Mouse (Mus musculus) liver, embryonic 13.5 days (tissue): ENCODE data around the gene Efcab6. TPM values are rescaled to one million over a fixed set of nuclear protein-coding genes. Genes with fewer than 3 reads are reported as not detected.

Experiments
- ATAC-seq: fragments of 200-750 bp; cut with Nextera tagmentation; 2 replicates; pipeline ENCODE4 v1.8.0; 2017; ENCODE audit warnings: low read depth, mild to moderate bottlenecking, moderate number of reproducible peaks, moderate library complexity
- DNase-seq: peaks from one replicate; pipeline ENCODE4 v3.0.0; 2022
- H3K27ac ChIP-seq: fragments of 300-500 bp; sonication (generic); 2 replicates; pipeline ENCODE4 v1.5.1; 2015; ENCODE audit warnings: moderate library complexity, mild to moderate bottlenecking, inconsistent platforms
- H3K27me3 ChIP-seq: fragments of 300-500 bp; sonication (generic); 2 replicates; pipeline ENCODE4 v1.6.1; 2015; ENCODE audit warnings: mild to moderate bottlenecking, inconsistent platforms
- H3K36me3 ChIP-seq: fragments of 300-500 bp; sonication (generic); 2 replicates; pipeline ENCODE4 v1.6.1; 2015; ENCODE audit warnings: mild to moderate bottlenecking, inconsistent platforms
- H3K4me1 ChIP-seq: fragments of 300-500 bp; sonication (generic); replicated peaks from 2 replicates; pipeline ENCODE4 v1.6.1; 2015; ENCODE audit warnings: inconsistent platforms
- H3K4me2 ChIP-seq: fragments of 300-500 bp; sonication (generic); 2 replicates; pipeline ENCODE4 v1.6.1; 2015; ENCODE audit warnings: inconsistent platforms, mild to moderate bottlenecking, moderate library complexity
- H3K4me3 ChIP-seq: fragments of 300-500 bp; sonication (generic); replicated peaks from 2 replicates; pipeline ENCODE4 v1.5.1; 2015; ENCODE audit warnings: mild to moderate bottlenecking, inconsistent platforms
- H3K9ac ChIP-seq: fragments of 300-500 bp; sonication (generic); 2 replicates; pipeline ENCODE4 v1.6.1; 2015; ENCODE audit warnings: mild to moderate bottlenecking, inconsistent platforms
- H3K9me3 ChIP-seq: fragments of 300-500 bp; sonication (generic); replicated peaks from 2 replicates; pipeline ENCODE4 v1.6.1; 2016; ENCODE audit warnings: inconsistent platforms
- WGBS: fragments of 180-500 bp; shearing (Covaris S2); methylation state at CpG from one replicate; pipeline ENCODE4 v1.1.7; 2015; ENCODE audit not compliant: insufficient replicate concordance; 5-methylcytosine and 5-hydroxymethylcytosine counted together
- polyA plus RNA-seq: library from polyadenylated mRNA; unstranded; fragments of >200 nt; fragmentation: Nextera tagmentation; extraction: Ambion mirVana; gene quantifications from 2 replicates; pipeline ENCODE4 v1.2.1, GENCODE M21; 2015

Efcab6 gene
- polyA plus RNA-seq, 1 experiment from 2014 or later = not detected

DNA sequence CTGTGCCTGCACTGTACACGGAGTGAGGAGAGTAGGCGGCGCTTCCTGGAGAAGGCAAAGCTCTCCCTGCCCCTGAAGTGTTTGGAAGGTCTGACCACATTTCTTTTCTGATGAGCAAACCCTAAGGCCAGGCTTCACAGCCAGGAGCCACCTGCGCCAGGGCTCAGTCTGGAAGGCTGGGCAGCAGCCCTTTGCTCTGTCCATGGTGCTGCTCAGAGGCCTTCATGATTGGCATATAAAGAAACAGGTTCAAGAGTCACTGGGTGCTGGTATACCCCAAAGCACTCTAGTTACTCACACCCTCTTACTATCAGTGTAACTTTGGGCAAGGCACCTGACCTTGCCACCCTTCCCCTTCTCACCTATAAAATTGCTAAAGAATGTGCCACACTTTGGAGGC is 140.5 kb downstream of the Efcab6 start:
- no peaks in the 10 kb centered on the region for H3K9me3 ChIP-seq
- WGBS = 26% methylated on average over 4 of the region's 4 CpGs
- DNase-seq (no peak), ATAC-seq (no peak)
- H3K36me3 ChIP-seq = no peaks in the 10 kb centered on the region
- no peak overlapping the region for H3K4me3 ChIP-seq
- no peak overlapping the region for H3K4me2 ChIP-seq
- H3K9ac ChIP-seq = no peak overlapping the region
- H3K27ac ChIP-seq = no peak overlapping the region
- H3K27me3 ChIP-seq = no peaks in the 10 kb centered on the region
- no peaks in the 10 kb centered on the region for H3K4me1 ChIP-seq

DNA sequence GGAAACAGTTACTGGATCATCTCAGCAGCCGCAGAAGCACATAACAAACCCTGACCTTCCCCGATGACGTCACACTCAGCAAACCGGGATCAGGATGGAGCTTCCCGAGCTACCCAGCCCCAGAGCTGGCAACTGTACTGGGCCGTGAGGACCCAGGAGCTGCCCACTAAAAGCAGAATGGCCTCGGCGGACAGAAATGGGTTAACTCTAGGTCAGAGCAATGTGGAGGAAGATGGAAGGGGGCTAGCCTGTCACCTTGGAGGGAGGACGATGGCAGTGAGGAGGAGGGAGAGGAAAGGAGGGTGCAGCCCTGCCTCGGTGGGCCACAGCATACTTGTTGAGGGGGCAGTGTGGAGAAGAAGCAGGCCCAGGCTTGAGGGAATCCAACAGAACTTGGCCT is 149.8 kb downstream of the Efcab6 start:
- Histone ChIP-seq H3K27ac (no peak overlapping the region), H3K4me1 (no peaks in the 10 kb centered on the region), H3K9me3 (no peaks in the 10 kb centered on the region), H3K36me3 (no peaks in the 10 kb centered on the region), H3K4me2 (no peak overlapping the region), H3K27me3 (no peaks in the 10 kb centered on the region), H3K4me3 (no peak overlapping the region), H3K9ac (no peak overlapping the region)
- ATAC-seq (no peak), DNase-seq (no peak)
- WGBS = 65% methylated on average over 10 of the region's 10 CpGs

DNA sequence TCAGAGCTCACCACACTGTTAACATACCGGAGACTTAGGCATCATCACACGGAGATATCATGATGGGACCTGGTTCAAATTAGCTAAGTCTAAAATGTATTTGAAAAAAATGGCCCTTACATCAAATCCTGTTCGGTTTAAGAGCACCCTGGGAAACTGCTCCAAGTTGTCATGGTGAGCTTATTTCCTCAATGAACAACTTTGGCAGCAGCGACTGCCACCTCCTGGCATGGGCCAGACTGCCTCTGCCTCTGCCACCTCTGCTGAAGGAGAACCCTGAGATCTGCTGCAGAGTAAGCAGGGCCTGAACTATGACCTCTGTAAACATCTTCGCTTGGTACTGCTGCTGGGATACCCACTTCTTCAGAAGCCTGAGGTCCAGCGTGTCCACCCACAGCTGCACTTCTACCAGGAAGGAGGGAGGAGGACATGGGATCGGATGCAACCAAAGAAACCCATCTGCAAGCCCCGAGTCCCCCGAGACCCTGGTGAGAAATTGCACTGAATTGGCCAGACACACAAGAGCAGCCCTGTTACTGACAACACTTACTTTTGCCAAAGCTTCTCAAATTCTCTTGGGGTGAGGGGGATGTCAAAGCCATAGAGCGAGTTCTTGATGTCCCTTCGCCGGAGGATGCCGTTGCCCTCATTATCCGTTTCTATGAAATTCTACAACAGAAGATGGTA is 152.0 kb downstream of the Efcab6 start:
- DNase-seq (no peak), ATAC-seq (no peak)
- Histone ChIP-seq H3K4me2 (no peak overlapping the region), H3K9me3 (no peaks in the 10 kb centered on the region), H3K4me3 (no peak overlapping the region), H3K36me3 (no peaks in the 10 kb centered on the region), H3K27me3 (no peaks in the 10 kb centered on the region), H3K4me1 (no peaks in the 10 kb centered on the region), H3K9ac (no peak overlapping the region), H3K27ac (no peak overlapping the region)
- WGBS = 72% methylated on average over 14 of the region's 14 CpGs

DNA sequence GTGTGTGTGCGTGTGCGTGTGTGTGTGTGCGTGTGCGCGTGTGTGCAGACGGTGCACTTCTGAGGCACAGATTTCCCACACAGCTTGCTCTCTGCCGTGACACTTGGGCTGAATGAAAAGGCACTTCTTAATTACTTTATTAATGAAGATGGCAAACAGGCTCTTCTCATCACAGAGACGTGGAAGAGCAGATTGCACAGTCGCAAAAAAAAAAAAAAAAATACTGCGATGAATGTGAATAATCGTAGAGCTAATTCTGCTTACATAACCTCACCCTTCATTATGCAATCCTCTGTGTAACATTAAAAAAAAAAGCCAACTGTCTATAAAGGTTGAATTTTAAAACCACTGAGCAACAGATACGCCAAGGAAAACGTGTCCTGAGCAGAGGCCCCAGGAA is 158.7 kb downstream of the Efcab6 start:
- 76% methylated on average over 13 of the region's 13 CpGs for WGBS
- Histone ChIP-seq H3K27ac (no peak overlapping the region), H3K36me3 (no peaks in the 10 kb centered on the region), H3K9ac (no peak overlapping the region), H3K4me2 (no peak overlapping the region), H3K27me3 (no peaks in the 10 kb centered on the region), H3K9me3 (no peaks in the 10 kb centered on the region), H3K4me3 (no peak overlapping the region), H3K4me1 (no peaks in the 10 kb centered on the region)
- no peak for ATAC-seq
- DNase-seq = no peak

DNA sequence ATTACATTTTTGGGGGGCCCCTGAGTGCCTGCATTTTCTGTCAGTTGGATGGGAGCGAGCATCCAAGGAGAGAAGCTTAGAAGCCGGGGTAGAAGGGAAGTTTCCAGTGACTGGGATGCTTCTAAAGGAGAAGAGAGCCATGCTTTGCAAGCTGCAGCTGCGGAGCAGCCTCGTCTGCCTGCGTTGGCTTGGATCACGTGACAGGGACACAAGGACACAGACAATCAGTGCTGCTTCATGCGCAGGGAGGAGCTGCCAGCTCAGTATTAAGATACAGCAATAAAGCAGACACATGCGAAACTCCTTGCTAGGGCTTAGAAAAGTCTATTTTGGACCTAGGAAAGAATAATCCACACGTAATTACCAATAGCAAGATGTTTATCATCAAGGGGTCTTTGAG is 167.9 kb downstream of the Efcab6 start:
- Histone ChIP-seq H3K4me2 (no peak overlapping the region), H3K9me3 (no peaks in the 10 kb centered on the region), H3K36me3 (no peaks in the 10 kb centered on the region), H3K4me1 (no peaks in the 10 kb centered on the region), H3K9ac (no peak overlapping the region), H3K27me3 (no peaks in the 10 kb centered on the region), H3K27ac (no peak overlapping the region), H3K4me3 (no peak overlapping the region)
- ATAC-seq (no peak), DNase-seq (no peak)
- 56% methylated on average over 9 of the region's 9 CpGs for WGBS

DNA sequence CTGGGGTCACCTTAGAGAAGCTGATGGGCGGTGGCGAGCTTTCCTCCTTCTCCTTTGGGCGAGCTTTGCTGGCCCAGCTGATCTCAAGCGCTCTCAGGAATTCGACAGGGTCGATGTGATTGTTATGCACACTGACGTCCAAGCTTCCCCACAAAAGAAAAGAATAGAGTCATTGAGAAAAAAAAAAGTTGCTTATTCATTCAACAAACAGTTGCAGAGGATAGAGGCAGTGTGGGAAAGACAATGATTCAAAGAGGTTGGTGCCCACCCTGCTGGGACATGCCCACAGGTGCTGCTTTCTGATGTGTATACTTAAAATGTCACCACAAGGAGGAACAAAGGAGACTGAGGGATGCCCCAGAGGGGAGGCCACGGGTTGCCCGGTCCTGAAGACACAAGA is 169.2 kb downstream of the Efcab6 start:
- Histone ChIP-seq H3K9ac (no peak overlapping the region), H3K4me2 (no peak overlapping the region), H3K27ac (no peak overlapping the region), H3K4me3 (no peak overlapping the region), H3K4me1 (no peaks in the 10 kb centered on the region), H3K27me3 (no peaks in the 10 kb centered on the region), H3K36me3 (no peaks in the 10 kb centered on the region), H3K9me3 (no peaks in the 10 kb centered on the region)
- 38% methylated on average over 9 of the region's 9 CpGs for WGBS
- no peak for ATAC-seq
- DNase-seq = no peak

DNA sequence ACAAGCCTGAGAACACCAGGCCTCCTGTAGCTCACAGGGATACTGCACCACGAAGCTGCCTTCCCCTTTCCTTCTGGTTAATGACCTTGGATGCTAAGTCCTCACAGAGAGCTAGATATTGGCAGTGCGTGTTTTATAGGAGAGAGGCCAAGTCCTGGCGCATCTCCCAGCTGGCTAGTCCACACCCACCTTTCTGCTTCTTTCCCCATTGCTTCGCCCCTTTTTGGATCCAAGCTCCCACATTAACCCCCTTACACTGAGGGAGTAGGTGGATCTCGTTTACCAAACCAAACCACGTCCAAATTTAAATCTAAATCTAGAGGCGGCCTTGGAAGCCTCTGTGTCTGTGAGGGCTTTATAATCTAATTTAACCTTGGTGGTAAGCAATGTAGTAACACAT is 170.9 kb downstream of the Efcab6 start:
- H3K4me2 ChIP-seq = no peak overlapping the region
- H3K9me3 ChIP-seq = no peaks in the 10 kb centered on the region
- H3K4me3 ChIP-seq = no peak overlapping the region
- no peaks in the 10 kb centered on the region for H3K4me1 ChIP-seq
- 55% methylated on average over 7 of the region's 7 CpGs for WGBS
- H3K9ac ChIP-seq = no peak overlapping the region
- no peaks in the 10 kb centered on the region for H3K27me3 ChIP-seq
- H3K27ac ChIP-seq = no peak overlapping the region
- no peaks in the 10 kb centered on the region for H3K36me3 ChIP-seq
- ATAC-seq = no peak
- DNase-seq = no peak

DNA sequence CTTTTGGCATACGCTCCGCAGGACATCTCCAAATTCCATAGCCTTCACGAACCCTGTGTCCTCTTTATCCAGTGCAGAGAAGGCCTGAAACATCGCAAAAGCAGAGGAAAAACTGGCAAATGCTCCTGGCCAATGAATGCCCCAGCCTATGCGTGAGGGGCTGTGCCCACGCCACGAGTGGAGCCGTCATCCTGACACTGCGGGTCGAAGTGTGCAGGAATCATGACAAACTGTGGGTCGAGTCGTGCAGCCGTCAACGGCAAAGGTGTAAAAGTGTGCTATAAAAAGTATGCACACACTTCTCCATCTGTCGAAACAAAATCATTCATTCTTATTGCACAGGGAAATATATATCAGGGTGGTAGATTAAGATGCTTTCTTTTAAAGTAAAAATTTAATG is 172.3 kb downstream of the Efcab6 start:
- H3K27ac ChIP-seq = no peak overlapping the region
- DNase-seq (no peak), ATAC-seq (no peak)
- no peak overlapping the region for H3K4me2 ChIP-seq
- 73% methylated on average over 15 of the region's 15 CpGs for WGBS
- H3K9ac ChIP-seq = no peak overlapping the region
- no peaks in the 10 kb centered on the region for H3K36me3 ChIP-seq
- H3K9me3 ChIP-seq = no peaks in the 10 kb centered on the region
- no peaks in the 10 kb centered on the region for H3K4me1 ChIP-seq
- no peaks in the 10 kb centered on the region for H3K27me3 ChIP-seq
- H3K4me3 ChIP-seq = no peak overlapping the region

DNA sequence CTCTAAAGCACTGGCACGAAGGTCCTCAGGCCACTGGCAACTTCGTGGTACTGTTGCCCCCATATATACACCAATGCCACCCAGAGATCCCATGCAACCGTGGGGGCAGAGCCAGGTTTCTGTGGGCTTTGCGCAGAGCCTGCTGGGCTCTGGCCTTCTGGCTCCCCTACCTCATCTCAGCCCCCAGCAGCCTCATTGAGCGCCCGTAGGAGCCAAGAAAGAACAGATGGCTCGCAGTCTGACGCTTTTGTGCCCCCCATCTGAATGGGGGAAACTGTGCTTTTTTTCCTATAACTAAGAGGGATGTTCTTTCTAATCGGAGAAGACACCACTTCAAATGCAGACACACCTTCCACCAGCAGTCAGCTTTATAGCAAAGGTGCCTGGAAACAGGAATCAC is 180.9 kb downstream of the Efcab6 start:
- 70% methylated on average over 9 of the region's 9 CpGs for WGBS
- no peak for DNase-seq
- Histone ChIP-seq H3K36me3 (no peaks in the 10 kb centered on the region), H3K9ac (no peak overlapping the region), H3K27ac (no peak overlapping the region), H3K4me1 (no peaks in the 10 kb centered on the region), H3K9me3 (no peaks in the 10 kb centered on the region), H3K4me2 (no peak overlapping the region), H3K4me3 (no peak overlapping the region), H3K27me3 (no peaks in the 10 kb centered on the region)
- no peak for ATAC-seq

DNA sequence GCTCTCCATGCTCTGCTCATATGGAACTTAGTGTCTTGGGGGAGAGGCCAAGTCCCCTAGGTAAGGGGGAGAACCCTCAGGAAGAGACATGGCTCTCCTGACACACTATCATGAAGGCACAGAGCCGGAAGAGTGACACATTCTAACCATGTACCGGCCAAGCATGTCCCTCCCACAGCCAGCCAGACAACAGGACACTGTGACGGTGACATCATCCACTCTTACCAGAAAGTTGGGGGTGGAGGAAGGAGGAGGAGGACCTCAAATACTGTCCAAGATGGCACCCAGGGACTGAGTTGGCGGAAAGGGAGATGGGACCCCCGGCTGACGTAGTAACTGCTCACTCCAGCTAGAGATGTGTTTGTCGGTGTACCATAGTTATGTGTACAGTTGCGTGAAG is 181.4 kb downstream of the Efcab6 start:
- WGBS = 82% methylated on average over 8 of the region's 8 CpGs
- Histone ChIP-seq H3K4me2 (no peak overlapping the region), H3K27me3 (no peaks in the 10 kb centered on the region), H3K9me3 (no peaks in the 10 kb centered on the region), H3K4me3 (no peak overlapping the region), H3K27ac (no peak overlapping the region), H3K36me3 (no peaks in the 10 kb centered on the region), H3K4me1 (no peaks in the 10 kb centered on the region), H3K9ac (no peak overlapping the region)
- ATAC-seq (no peak), DNase-seq (no peak)

DNA sequence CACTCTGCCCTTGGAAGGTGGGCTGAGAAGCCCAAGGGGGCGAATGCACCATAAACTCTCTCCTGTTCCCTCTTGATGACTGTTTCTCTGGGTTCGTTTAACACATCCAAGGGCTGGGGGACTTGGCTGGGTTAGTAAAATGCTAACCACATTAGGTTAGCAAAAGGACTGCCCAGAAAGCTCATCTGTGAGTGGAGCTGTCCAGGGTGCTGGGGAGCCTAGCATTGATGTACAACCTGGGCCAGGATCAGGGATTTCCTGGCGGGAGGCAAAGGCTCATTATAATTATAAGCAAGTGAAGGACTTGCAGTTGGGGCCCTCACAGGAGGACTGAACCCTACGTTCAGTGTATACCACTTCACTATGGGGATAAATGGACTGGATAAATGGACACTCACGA is 185.3 kb downstream of the Efcab6 start:
- no peaks in the 10 kb centered on the region for H3K9me3 ChIP-seq
- H3K4me2 ChIP-seq = no peak overlapping the region
- no peaks in the 10 kb centered on the region for H3K36me3 ChIP-seq
- ATAC-seq (no peak), DNase-seq (no peak)
- H3K9ac ChIP-seq = no peak overlapping the region
- no peaks in the 10 kb centered on the region for H3K4me1 ChIP-seq
- H3K27me3 ChIP-seq = no peaks in the 10 kb centered on the region
- no peak overlapping the region for H3K4me3 ChIP-seq
- WGBS = 20% methylated on average over 5 of the region's 5 CpGs
- no peak overlapping the region for H3K27ac ChIP-seq

DNA sequence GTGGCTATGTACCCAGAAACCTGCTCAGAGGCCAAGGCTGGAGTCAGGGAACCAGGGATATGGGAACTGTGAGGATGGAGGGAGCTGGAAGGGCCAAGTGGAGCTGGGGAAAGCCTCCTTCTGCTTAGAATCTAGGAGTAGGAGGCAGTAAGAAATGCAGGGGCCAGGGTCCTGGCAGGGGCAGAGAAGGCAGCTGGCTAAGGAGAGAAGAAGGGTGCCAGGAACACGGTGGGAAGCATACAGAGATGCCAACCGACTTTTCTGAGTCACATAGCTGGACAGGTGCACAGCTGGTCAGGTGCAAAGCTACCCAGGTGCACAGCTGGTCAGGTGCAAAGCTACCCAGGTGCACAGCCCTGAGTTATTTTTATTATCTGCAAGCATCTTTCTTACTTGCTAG is 187.3 kb downstream of the Efcab6 start:
- H3K4me1 ChIP-seq = no peaks in the 10 kb centered on the region
- 64% methylated on average over 2 of the region's 2 CpGs for WGBS

More for the DNA sequence above, 187.3 kb downstream of the Efcab6 start:
- Histone ChIP-seq H3K27me3 (no peaks in the 10 kb centered on the region), H3K9ac (no peak overlapping the region), H3K4me3 (no peak overlapping the region), H3K27ac (no peak overlapping the region), H3K36me3 (no peaks in the 10 kb centered on the region), H3K4me2 (no peak overlapping the region), H3K9me3 (no peaks in the 10 kb centered on the region)
- ATAC-seq (no peak), DNase-seq (no peak)
